Mouse (Mus musculus) cerebellum, adult 2 months (tissue): ENCODE data around the gene Gna11.

ENCODE experiments used
- CTCF ChIP-seq: fragments of 200-500 bp; IDR thresholded peaks from 2 replicates; pipeline ENCODE4 v1.5.1; 2011; ENCODE audit warnings: low read depth, mild to moderate bottlenecking, control low read depth, low read length, moderate library complexity, borderline replicate concordance; ENCODE audit not compliant: insufficient read depth
- POLR2A ChIP-seq: fragments of 200-500 bp; IDR thresholded peaks from 2 replicates; pipeline ENCODE4 v1.6.1; 2011; ENCODE audit warnings: low read length, control low read depth, borderline replicate concordance; ENCODE audit not compliant: insufficient read depth

DNA sequence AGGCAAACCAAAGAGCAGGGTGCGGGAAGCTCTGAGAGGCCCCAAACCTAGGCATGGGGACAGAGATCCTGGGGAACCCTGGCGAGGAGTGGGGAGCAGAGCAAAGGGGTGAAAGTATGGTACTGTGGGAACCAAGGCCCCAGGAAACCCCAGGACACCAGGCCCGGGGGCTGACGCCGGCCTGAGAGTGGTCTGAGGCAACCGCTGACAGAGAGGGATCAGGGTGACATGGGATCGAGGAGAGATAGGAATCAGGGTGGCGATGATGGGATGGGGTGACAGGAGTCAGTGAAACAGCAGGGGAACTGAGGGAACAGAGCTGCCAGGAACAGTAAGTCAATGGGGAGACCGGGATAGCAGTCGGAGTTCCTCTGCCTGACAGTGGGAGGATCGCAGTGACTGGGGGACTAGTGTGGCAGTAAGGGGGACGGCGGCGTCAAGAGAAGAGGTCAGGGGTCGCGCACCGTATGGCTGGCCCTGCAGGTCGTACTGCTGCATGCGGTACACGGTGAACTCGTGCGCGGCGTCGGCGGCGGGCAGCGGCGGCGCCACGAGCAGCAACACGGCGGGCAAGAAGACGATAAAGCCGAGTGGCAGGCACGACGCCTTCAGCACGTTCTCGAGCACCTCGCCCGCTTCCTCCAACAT is 49.2 kb downstream of the Gna11 start:
- TF ChIP-seq CTCF, result no peak
- TF ChIP-seq POLR2A, result no peak
